Mouse (Mus musculus): ENCODE results near the gene 1700007K13Rik.
"Not testable (repeated sequence)": the region's sequence is repeated elsewhere in the genome, so short reads cannot be mapped to it uniquely, and the experiment has no call there.

- not testable (repeated sequence) for TF ChIP-seq CTCF, EP300 (IDR thresholded peaks at IDR 0.05; ENCODE audit: low read depth)
Measured at GRCm38 (mm10) chr2:28477993-28478392, 11.9 kb upstream of the 1700007K13Rik start.
